Mouse (Mus musculus) layer of hippocampus, adult 18-20 months (tissue): ENCODE measurements at regions not wholly inside any gene's neighbourhood (a gene's known extent, or its start where the extent isn't known, plus 50 kb on each side); places are given as distances from the start of the nearest gene placed in this dataset.
A peak's percentile ranks its signal among the peaks of the same experiment; 100 is the strongest.
"Not testable (repeated sequence)": the region's sequence is repeated elsewhere in the genome, so short reads cannot be mapped to it uniquely, and the experiment has no call there.

Source experiments
- DNase-seq, 2 experiments: peaks; one replicate each; pipeline ENCODE4 v3.0.0; 2022; ENCODE audit warnings: low spot score in 2 of 2

DNA sequence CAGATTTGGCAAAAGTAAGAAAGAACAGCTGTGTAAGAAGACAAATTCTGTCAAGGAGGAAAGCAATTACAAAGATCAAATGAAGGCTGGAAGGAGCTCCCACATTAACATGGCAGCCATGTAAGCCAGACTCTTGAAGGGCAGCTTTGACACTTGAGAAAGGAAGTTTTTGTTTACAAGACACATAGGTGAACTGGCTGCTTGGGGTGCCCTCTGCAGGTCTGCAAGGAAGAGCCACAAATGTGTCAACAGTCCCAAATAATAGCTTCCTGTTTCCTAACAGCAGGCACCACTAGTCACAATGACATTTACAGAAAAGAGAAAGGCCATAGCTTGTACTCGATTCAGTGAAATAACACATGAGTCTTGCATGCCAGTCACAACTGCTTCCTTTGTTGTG, 256.6 kb upstream of the Olfr1507 start:
- not testable (repeated sequence) for DNase-seq

DNA sequence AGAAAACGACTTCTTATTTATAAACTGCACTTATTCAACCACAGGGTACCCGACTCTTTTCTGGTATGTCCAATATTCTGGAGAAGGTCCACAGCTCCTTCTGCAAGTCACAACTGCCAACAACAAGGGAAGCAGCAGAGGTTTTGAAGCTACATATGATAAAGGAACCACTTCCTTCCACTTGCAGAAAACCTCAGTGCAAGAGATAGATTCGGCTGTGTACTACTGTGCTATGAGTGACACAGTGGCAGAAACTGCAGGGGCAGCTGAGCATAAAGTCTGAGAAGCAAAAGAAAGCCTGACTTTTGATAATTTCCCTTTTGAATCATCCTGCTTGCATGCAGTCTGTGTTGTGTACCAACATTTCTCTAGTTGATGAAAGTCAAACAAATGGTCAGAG, 231.1 kb upstream of the Olfr1507 start:
- DNase-seq, result not testable (repeated sequence)

DNA sequence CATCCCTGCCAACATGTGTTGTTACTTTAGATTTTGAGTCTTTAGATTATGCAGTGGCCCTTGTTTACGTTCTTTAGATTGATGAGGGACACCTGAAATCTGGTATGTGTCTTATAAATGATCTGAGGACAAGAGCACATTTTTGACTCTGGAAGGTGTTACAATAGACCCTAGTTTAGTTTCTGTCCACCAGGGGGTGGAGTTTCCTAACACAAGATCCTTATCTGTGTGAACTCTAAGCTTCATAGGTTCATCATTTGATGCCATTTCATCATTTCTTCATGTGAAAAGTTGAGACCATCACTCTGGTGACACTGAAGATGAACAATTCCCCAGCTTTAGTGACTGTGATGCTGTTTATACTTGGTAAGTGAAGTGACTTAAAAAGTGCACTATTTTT, 229.4 kb upstream of the Olfr1507 start:
- not testable (repeated sequence) for DNase-seq

DNA sequence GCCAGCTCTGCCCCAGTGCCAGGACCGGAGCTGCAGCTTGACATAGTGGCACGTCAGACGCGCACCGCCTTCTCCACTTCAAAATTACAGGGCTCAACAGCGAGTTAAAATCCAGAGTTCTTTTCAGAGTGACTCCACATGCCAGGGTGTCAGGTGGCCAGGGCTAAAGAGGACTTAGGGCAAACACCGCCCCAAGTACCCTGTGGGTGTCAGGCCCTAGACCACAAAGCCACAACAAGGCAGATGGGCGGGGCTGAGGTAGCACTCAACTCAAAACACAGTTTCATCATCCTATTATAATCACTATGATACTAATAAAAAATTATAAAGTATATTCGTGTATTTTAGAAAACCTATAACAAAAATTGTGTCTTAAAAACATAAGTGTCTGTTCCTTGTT, 225.1 kb upstream of the Olfr1507 start:
- DNase-seq, result no peak

DNA sequence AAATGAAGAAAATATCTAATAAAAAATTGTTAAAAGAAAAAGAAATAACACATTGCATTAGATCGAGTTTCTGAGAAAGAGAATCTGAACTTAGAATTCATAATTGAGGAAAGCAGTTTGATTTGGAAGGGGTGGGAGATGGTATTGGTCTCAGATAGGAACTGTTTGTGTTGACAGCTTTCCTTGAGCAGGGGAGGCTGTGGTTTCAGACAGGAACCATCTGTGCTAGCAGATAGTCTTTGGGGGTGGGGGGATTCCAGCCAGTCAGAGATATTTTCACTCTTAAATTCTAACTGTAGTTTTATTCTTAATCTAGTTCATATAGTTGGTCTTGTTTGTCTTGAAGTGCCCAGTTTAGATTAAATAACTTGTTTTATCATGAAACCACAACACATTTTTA, 205.3 kb upstream of the Olfr1507 start:
- not testable (repeated sequence) for DNase-seq

DNA sequence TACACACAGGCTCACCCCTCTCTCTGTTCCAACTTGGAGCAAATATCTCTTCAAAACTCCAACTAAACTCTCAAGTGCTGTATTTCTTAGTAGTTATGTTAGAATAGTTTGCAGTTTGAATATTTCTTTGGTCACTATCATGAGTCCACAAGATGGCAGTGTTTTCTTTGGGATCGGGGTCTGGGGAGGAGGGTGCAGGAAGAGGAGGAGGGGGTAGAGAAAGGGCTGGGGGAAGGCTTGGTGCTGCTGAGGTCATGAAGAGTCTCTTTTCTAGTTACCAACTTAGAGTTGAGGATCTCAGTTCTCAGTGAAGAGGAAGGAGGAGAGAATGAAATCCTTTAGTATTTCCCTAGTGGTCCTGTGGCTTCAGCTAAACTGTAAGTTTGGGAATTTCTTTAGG, 188.1 kb upstream of the Olfr1507 start:
- DNase-seq, result not testable (repeated sequence)

DNA sequence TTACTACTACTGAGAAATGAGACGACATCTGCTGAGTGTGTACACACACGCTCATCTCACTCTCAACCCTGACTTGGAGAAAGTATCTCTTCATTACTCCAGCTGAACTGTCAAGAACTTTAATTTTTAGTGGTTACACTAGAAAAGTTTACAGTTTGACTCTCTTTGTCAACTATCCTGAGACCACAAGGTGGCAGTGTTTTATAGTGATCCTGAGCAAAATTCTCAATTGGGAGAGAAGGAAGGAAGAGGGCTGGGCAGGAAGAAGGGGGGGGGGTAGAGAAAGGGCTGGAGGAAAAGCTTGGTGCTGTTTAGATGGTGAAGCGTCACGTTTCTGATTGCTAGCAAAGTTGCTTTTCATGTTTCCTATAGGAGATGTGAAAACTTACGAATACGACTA, 158.8 kb upstream of the Olfr1507 start:
- no peak for DNase-seq

DNA sequence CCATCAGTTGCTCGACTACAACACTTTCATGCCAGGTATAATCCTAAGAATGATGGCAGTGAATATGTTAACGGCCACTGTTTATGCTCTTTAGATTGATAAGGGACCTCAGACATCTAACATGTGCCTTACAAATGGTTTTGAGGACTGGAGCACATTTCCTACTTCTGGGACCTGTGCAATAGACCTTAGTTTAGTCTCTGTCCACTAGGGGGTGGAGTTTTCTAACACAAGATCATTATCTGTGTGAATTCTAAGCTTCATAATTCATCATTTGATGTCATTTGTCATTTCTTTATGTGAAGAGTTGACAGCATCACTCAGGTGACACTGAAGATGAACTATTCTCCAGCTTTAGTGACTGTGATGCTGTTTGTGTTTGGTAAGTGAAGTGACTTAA, 142.6 kb upstream of the Olfr1507 start:
- no peak for DNase-seq

DNA sequence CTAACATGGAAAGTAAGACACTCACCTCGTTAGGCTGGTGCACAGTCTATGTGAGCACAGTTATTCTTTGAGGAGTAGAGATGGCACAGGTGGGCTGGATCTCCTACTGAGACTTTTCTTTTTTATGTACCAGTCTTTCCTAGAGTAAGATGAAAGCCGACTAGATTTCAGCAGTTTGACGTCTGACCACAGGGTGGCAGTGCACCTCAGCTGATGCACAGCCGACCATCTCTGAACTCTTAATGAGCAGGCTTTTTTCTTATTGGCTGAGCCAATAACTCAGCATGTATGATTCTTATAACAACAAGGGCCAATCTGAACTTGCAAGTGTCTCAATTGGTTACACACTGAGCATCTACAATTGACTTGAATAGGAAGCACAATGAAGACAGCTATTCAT, 126.6 kb upstream of the Olfr1507 start:
- peak in 1 of 2 experiments; percentile 7 for DNase-seq

DNA sequence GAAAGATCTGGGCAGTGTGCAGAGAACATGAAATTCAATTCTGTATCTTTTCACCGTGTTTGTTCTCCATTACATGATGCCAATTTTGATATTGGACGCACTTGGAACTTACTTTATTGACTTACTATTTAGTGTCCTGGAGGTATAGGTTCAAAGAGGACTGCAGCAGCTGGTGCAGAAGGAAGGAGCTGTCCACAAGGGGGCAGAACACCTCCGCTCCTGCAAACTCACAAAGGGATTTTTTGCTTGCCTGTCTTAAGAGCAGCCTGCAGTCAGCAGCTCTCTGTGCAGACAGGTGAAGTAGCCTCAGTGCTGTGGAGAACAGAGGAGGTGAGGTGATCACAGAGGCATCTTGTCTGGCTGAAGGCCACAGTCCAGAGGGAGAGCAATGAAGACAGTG, 84.8 kb upstream of the Olfr1507 start:
- no peak for DNase-seq

DNA sequence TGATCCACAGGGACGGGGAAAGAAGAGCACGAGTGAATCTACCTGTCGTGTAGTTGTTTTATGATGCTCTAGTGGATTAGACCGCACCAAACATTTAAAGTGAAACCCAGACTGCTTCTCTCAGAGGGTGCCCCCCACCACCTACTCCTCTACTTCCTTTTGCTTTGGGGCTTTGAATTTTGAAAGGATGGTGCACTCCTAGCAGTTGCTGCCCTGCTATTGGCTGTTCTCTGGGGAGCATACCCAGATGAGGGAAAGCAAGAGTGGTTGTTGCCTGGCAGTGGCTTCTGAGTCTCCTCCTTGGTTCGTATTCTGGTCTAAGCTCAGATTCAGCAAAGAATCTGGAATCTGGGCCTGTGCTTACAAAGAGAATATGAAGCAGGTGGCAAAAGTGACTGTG, 71.4 kb upstream of the Olfr1507 start:
- no peak for DNase-seq

DNA sequence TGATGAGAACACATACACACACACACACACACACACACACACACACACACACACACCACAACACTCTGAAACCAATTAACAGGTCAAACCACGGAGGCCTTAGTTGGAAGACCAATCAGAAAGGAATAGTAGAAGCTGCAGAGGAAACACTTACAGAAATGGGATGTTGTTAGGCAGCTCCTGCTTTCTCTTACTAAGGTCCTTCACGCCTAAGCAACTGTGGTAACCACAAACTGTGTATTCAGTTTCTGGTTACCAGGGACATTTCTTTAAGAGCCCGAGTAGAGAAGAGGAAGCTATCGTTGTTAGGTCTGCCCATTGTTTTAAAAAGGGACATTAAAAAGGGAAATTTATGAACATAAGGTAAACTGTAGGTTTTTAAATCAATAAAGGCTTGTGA, 70.1 kb upstream of the Olfr1507 start:
- no peak for DNase-seq

DNA sequence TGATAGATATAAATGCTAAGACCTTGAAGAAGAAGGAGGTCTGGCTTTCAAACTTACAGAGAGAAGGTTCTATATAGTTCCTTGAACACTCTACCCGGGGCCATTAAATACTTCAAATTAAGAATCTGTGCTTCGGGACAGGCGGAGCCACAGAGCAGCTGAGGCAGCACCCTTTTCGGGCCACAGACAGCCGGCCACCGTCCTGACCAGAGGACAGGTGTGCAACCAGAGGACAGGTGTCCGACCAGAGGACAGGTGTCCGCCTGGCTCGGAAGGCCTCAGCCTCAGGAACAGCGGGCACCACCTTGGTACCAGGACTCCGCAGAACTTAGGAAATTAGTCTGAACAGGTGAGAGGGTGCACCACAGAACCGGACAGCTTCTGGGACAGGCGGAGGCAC, 60.8 kb upstream of the Olfr1507 start:
- not testable (repeated sequence) for DNase-seq

DNA sequence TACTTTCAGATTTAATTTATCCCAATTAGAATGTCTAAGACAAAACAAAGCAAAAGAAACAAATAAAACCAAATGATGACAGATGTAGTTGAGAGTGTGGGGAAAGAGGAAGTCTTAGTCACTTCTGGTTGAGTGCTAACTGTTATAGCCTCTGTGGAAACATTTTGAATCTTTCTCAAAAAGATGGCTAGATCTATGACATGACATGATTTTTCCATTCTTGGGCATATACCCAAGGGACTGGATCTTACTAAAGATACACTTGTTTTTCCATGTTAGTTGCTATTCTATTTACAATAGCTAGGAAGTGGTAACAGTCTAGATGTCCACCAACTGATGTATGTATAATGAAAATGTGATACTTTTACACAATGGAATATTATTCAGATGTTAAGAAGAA, 57.9 kb upstream of the Olfr1507 start:
- DNase-seq, result no peak

DNA sequence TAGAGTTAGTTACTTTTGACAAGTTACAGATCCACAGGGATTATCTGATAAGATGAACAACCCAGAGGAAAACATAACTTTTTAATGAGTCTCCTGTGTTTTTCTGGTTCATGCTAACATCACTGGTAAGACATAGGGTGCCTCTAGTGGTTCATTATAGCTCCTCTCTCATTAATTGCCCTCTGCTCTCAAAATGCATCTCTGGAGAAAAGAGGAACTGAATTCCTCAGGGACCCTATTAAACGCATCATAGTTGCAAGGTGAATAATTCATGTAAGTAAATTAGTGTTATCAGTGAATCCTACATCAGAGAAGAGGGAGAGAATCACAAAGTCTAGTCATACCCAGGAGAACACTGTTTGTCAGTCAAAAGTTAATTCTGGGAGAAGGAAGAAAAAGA, 52.4 kb upstream of the Olfr1507 start:
- DNase-seq, result no peak
